Mouse (Mus musculus): Measurements from ENCODE around the gene Cfdp1. TPM values are rescaled to one million over a fixed set of nuclear protein-coding genes. Genes with fewer than 3 reads are reported as not detected.

Cfdp1 gene
- total RNA-seq, 1 experiment = 190 TPM

DNA sequence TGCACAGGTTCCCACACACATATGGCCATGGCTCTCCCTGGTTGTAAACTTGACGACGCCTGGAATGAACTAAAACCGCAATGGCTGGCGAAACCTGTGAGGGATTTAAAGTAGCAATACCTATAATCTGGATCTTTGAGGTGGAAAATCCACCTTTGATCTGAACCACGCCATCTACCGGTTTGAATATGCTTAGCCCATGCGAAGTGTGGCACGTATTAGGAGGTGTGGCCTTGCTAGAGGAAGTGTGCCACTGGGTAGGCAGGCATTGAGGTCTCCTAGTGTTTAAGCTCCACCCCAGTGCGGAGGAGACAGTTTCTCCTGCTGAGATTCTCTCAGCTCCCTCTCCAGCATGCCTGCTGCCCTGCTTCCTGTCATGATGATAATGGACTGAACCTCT lies 23.6 kb upstream of the Cfdp1 start:
- DNase-seq (ENCODE audit: low read depth, low spot score) = peak; percentile 47
- H3K4me1 ChIP-seq (ENCODE audit: control insufficient read depth in 2 of 2, insufficient read depth in 2 of 2, low read length in 2 of 2, poor library complexity in 1 of 2) = peaks cover 0 to 6% of the 10 kb centered on the region in 2 experiments; a peak in 1 of 4 replicates
- H3K36me3 ChIP-seq (ENCODE audit: control insufficient read depth, insufficient read depth, low read length, poor library complexity, severe bottlenecking) = 0 out of 2 replicates have a peak, but pooled peaks cover 4% of the 10 kb centered on the region
- no peak overlapping the region for H3K4me3 ChIP-seq (ENCODE audit: insufficient read depth in 1 of 2, low read depth in 1 of 2, low read length in 2 of 2, poor library complexity in 1 of 2, severe bottlenecking in 1 of 2)
- TF ChIP-seq MAFK (IDR thresholded peaks at IDR 0.05; ENCODE audit: insufficient read depth, low read depth, low read length) = no peak
- TF ChIP-seq ZNF384 (IDR thresholded peaks at IDR 0.05; ENCODE audit: low read depth, low read length) = no peak
- no peak for TF ChIP-seq ZC3H11A (IDR thresholded peaks at IDR 0.05; ENCODE audit: borderline replicate concordance, low read depth, low read length)
- no peak for TF ChIP-seq HCFC1 (IDR thresholded peaks at IDR 0.05; ENCODE audit: borderline replicate concordance, insufficient read depth, low read length)
- no peak for TF ChIP-seq CHD2 (IDR thresholded peaks at IDR 0.05; ENCODE audit: low read depth, low read length)
- no peak overlapping the region for H3K27ac ChIP-seq (ENCODE audit: insufficient read depth, low read depth, low read length, poor library complexity, severe bottlenecking)
- in situ Hi-C loops (cut with MboI; ENCODE audit: low sequenced_read_pairs in 2 of 2, unreplicated experiment in 2 of 2) = no loop called here
- no peak overlapping the region for H3K9ac ChIP-seq (ENCODE audit: insufficient read depth, low read depth, low read length, poor library complexity, severe bottlenecking)
- H3K9me3 ChIP-seq (ENCODE audit: control insufficient read depth, insufficient read depth, low read depth, low read length) = no peaks in the 10 kb centered on the region

DNA sequence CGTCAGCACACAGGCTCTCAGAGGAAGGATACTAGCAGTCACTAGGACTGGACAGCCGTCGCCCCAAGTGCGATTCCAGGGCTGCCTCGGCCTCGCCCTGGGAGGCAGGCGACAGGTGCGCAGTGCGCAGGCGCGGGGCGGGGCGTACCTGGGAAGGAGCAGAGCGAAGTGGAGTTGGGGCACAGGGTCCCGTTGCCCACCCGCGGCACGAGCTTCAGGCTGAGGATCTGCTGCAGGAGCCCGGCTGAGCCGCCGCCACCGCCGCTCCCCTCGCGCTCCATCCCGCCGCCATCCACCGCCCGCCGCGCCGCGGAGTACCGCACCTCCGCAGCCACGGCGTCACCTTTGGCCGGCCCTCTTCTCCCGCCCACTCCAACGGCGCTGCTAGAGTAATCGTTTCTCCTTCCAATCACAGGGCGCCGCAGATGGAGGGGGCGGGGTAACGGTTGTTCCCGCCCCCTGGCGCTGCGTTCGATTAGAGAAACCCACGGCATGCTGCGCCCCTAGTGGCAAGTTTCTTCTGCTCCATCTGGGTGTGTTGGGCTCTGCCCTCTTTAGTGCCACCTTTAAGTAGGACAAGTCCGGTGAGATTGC lies 22.4 kb upstream of the Cfdp1 start, which contains the start of gene Tmem170:
Gene Tmem170 (minus strand): TSS at position 396 of the 594 bp plus-strand sequence.
- Histone ChIP-seq H3K27ac (ENCODE audit: insufficient read depth, low read depth, low read length, poor library complexity, severe bottlenecking) (peak within 1 kb of the TSS; percentile 45; the same call in 1 of the 2 replicates), H3K9ac (ENCODE audit: insufficient read depth, low read depth, low read length, poor library complexity, severe bottlenecking) (peak within 1 kb of the TSS; percentile 84), H3K4me1 (ENCODE audit: control insufficient read depth in 2 of 2, insufficient read depth in 2 of 2, low read length in 2 of 2, poor library complexity in 1 of 2) (peaks cover 0 to 6% of the 10 kb centered on the region in 2 experiments; a peak in 1 of 4 replicates), H3K36me3 (ENCODE audit: control insufficient read depth, insufficient read depth, low read length, poor library complexity, severe bottlenecking) (0 out of 2 replicates have a peak, but pooled peaks cover 4% of the 10 kb centered on the region), H3K9me3 (ENCODE audit: control insufficient read depth, insufficient read depth, low read depth, low read length) (no peaks in the 10 kb centered on the region), H3K4me3 (ENCODE audit: insufficient read depth in 1 of 2, low read depth in 1 of 2, low read length in 2 of 2, poor library complexity in 1 of 2, severe bottlenecking in 1 of 2) (peak within 1 kb of the TSS; percentile 89 to 96)
- in situ Hi-C loops (cut with MboI; ENCODE audit: low sequenced_read_pairs in 2 of 2, unreplicated experiment in 2 of 2) = no loop called here
- DNase-seq (ENCODE audit: low read depth, low spot score) = peak; percentile 98
- TF ChIP-seq HCFC1 (IDR thresholded peaks at IDR 0.05; ENCODE audit: borderline replicate concordance, insufficient read depth, low read length) (peak; percentile 49; the same call in 1 of the 2 replicates), CHD2 (IDR thresholded peaks at IDR 0.05; ENCODE audit: low read depth, low read length) (no peak), ZNF384 (IDR thresholded peaks at IDR 0.05; ENCODE audit: low read depth, low read length) (0 out of 2 replicates have a peak, but pooled peaks have one; percentile 34), MAFK (IDR thresholded peaks at IDR 0.05; ENCODE audit: insufficient read depth, low read depth, low read length) (no peak)

DNA sequence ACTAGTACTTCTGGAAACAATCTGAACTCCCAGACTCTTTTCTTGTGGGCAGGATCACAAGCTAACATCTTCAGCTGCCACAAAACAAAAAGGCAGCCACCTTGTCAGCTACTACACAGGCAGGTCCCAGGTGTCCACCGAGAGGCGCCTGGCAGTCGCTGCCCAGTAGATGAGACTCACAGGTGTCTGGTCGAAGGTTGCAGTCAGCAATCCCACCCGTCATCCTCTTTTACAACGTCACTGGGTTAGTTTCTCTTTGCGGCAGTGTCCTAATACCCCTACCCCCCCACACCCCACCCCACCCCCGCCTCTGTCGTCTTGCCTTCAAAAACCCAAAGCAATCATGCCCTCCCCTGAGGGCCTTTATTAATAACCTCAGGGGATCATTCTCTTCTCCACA lies 21.7 kb upstream of the Cfdp1 start:
- DNase-seq (ENCODE audit: low read depth, low spot score) = no peak
- Histone ChIP-seq H3K36me3 (ENCODE audit: control insufficient read depth, insufficient read depth, low read length, poor library complexity, severe bottlenecking) (0 out of 2 replicates have a peak, but pooled peaks cover 4% of the 10 kb centered on the region), H3K4me1 (ENCODE audit: control insufficient read depth in 2 of 2, insufficient read depth in 2 of 2, low read length in 2 of 2, poor library complexity in 1 of 2) (peaks cover 0 to 6% of the 10 kb centered on the region in 2 experiments; a peak in 1 of 4 replicates), H3K27ac (ENCODE audit: insufficient read depth, low read depth, low read length, poor library complexity, severe bottlenecking) (no peak overlapping the region), H3K9ac (ENCODE audit: insufficient read depth, low read depth, low read length, poor library complexity, severe bottlenecking) (peak overlapping the region; percentile 84; the same call in 1 of the 2 replicates), H3K4me3 (ENCODE audit: insufficient read depth in 1 of 2, low read depth in 1 of 2, low read length in 2 of 2, poor library complexity in 1 of 2, severe bottlenecking in 1 of 2) (peak overlapping the region; percentile 89 to 96), H3K9me3 (ENCODE audit: control insufficient read depth, insufficient read depth, low read depth, low read length) (no peaks in the 10 kb centered on the region)
- in situ Hi-C loops (cut with MboI; ENCODE audit: low sequenced_read_pairs in 2 of 2, unreplicated experiment in 2 of 2) = no loop called here
- TF ChIP-seq ZC3H11A (IDR thresholded peaks at IDR 0.05; ENCODE audit: borderline replicate concordance, low read depth, low read length) (no peak), ZNF384 (IDR thresholded peaks at IDR 0.05; ENCODE audit: low read depth, low read length) (no peak), HCFC1 (IDR thresholded peaks at IDR 0.05; ENCODE audit: borderline replicate concordance, insufficient read depth, low read length) (no peak), MAFK (IDR thresholded peaks at IDR 0.05; ENCODE audit: insufficient read depth, low read depth, low read length) (no peak), CHD2 (IDR thresholded peaks at IDR 0.05; ENCODE audit: low read depth, low read length) (no peak)

DNA sequence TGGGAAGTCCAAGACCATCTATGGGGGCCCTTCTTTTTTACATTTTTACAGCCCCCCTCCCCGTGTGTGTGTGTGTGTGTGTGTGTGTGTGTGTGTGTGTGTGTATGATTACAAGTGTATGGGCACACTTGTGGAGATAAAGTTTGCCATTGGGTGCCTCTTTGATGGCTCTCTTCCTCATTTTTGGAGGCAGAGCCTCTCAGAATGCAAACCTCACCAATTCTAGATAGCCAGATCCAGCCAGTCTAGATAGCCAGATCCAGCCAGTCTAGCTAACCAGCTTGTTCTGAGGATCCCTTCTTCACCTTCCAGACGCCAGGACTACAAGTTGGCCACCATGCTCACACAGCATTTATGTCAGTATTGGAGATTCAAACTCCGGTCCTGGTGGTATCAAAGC lies 17.2 kb upstream of the Cfdp1 start:
- in situ Hi-C loops (cut with MboI; ENCODE audit: low sequenced_read_pairs in 2 of 2, unreplicated experiment in 2 of 2) = no loop called here
- Histone ChIP-seq H3K4me1 (ENCODE audit: control insufficient read depth in 2 of 2, insufficient read depth in 2 of 2, low read length in 2 of 2, poor library complexity in 1 of 2) (peaks cover 4 to 9% of the 10 kb centered on the region in 2 experiments), H3K9me3 (ENCODE audit: control insufficient read depth, insufficient read depth, low read depth, low read length) (no peaks in the 10 kb centered on the region), H3K4me3 (ENCODE audit: insufficient read depth in 1 of 2, low read depth in 1 of 2, low read length in 2 of 2, poor library complexity in 1 of 2, severe bottlenecking in 1 of 2) (no peak overlapping the region), H3K36me3 (ENCODE audit: control insufficient read depth, insufficient read depth, low read length, poor library complexity, severe bottlenecking) (peaks cover 7% of the 10 kb centered on the region; the same call in 1 of the 2 replicates), H3K9ac (ENCODE audit: insufficient read depth, low read depth, low read length, poor library complexity, severe bottlenecking) (no peak overlapping the region), H3K27ac (ENCODE audit: insufficient read depth, low read depth, low read length, poor library complexity, severe bottlenecking) (no peak overlapping the region)
- TF ChIP-seq HCFC1 (IDR thresholded peaks at IDR 0.05; ENCODE audit: borderline replicate concordance, insufficient read depth, low read length) (no peak), MAFK (IDR thresholded peaks at IDR 0.05; ENCODE audit: insufficient read depth, low read depth, low read length) (no peak), CHD2 (IDR thresholded peaks at IDR 0.05; ENCODE audit: low read depth, low read length) (no peak), ZNF384 (IDR thresholded peaks at IDR 0.05; ENCODE audit: low read depth, low read length) (no peak), ZC3H11A (IDR thresholded peaks at IDR 0.05; ENCODE audit: borderline replicate concordance, low read depth, low read length) (no peak)
- no peak for DNase-seq (ENCODE audit: low read depth, low spot score)
